Mouse (Mus musculus) v-Abl transformed pro-B cells (cell line): ENCODE measurements around the gene Rpia.

Experiments used
- in situ Hi-C, 2 experiments: fragments of 400-800 bp; cut with MboI; formaldehyde crosslinking; loops; one replicate each; pipeline ENCODE4 v1.15.1; 2025; ENCODE audit not compliant: unreplicated experiment in 2 of 2

Gene Rpia

GRCm38 (mm10) chr6:70760951-70761350 lies 31.1 kb downstream of the Rpia start:
- in situ Hi-C loops, result loop anchor here in 1 of 2 experiments (10.0 kb wide), 1 partner anchor 416 kb away; no protein-coding TSS in a partner anchor

- in situ Hi-C loops, result loop anchor here in 1 of 2 experiments (5.0 kb wide), 1 partner anchor 38 kb away; no protein-coding TSS in a partner anchor
These were observed 37.2 kb downstream of the Rpia start for GRCm38 (mm10) chr6:70754833-70755232.

GRCm38 (mm10) chr6:70752351-70752750 lies 39.7 kb downstream of the Rpia start:
- in situ Hi-C loops, result loop anchor here in 1 of 2 experiments (5.0 kb wide), 1 partner anchor 35 kb away; no protein-coding TSS in a partner anchor

GRCm38 (mm10) chr6:70751898-70752273 lies 40.1 kb downstream of the Rpia start:
- in situ Hi-C loops, result loop anchor here in 1 of 2 experiments (5.0 kb wide), 1 partner anchor 35 kb away; no protein-coding TSS in a partner anchor

GRCm38 (mm10) chr6:70751251-70751897 lies 40.7 kb downstream of the Rpia start:
- in situ Hi-C loops, result loop anchor here in 1 of 2 experiments (5.0 kb wide), 1 partner anchor 34 kb away; no protein-coding TSS in a partner anchor

GRCm38 (mm10) chr6:70749750-70750149 lies 42.3 kb downstream of the Rpia start:
- in situ Hi-C loops, result loop anchor here in 1 of 2 experiments (5.0 kb wide), 1 partner anchor 32 kb away; no protein-coding TSS in a partner anchor

GRCm38 (mm10) chr6:70747702-70748101 lies 44.3 kb downstream of the Rpia start:
- in situ Hi-C loops, result no loop called here

GRCm38 (mm10) chr6:70743902-70744301 lies 48.1 kb downstream of the Rpia start:
- in situ Hi-C loops, result no loop called here

- in situ Hi-C loops, result no loop called here
These were observed 49.2 kb downstream of the Rpia start for GRCm38 (mm10) chr6:70742833-70743232.

- in situ Hi-C loops, result no loop called here
These were observed 51.5 kb downstream of the Rpia start for GRCm38 (mm10) chr6:70740535-70740934.

- in situ Hi-C loops, result no loop called here
These were observed 52.6 kb downstream of the Rpia start for GRCm38 (mm10) chr6:70739456-70739855.

GRCm38 (mm10) chr6:70735528-70735927 lies 56.5 kb downstream of the Rpia start:
- in situ Hi-C loops, result no loop called here

GRCm38 (mm10) chr6:70730828-70731227 lies 61.2 kb downstream of the Rpia start:
- in situ Hi-C loops, result no loop called here

- in situ Hi-C loops, result no loop called here
These were observed 62.9 kb downstream of the Rpia start for GRCm38 (mm10) chr6:70729125-70729524.

GRCm38 (mm10) chr6:70727094-70727721 lies 64.8 kb downstream of the Rpia start:
- in situ Hi-C loops, result no loop called here

- in situ Hi-C loops, result no loop called here
These were observed 66.4 kb downstream of the Rpia start for GRCm38 (mm10) chr6:70725639-70726038.

- in situ Hi-C loops, result loop anchor here in 1 of 2 experiments (5.0 to 25.0 kb wide), 2 partner anchors 138 to 1212 kb away; no protein-coding TSS in a partner anchor
These were observed 67.3 kb downstream of the Rpia start for GRCm38 (mm10) chr6:70724722-70725121.

GRCm38 (mm10) chr6:70722298-70722697 lies 69.7 kb downstream of the Rpia start:
- in situ Hi-C loops, result loop anchor here in 1 of 2 experiments (5.0 to 25.0 kb wide), 2 partner anchors 140 to 1210 kb away; no protein-coding TSS in a partner anchor

GRCm38 (mm10) chr6:70718760-70719159 lies 73.3 kb downstream of the Rpia start:
- in situ Hi-C loops, result loop anchor here in 1 of 2 experiments (5.0 to 25.0 kb wide), 2 partner anchors 34 to 1206 kb away; no protein-coding TSS in a partner anchor

- in situ Hi-C loops, result loop anchor here in 1 of 2 experiments (5.0 to 25.0 kb wide), 2 partner anchors 34 to 1206 kb away; no protein-coding TSS in a partner anchor
These were observed 73.9 kb downstream of the Rpia start for GRCm38 (mm10) chr6:70718164-70718563.

GRCm38 (mm10) chr6:70716701-70717393 lies 75.2 kb downstream of the Rpia start:
- in situ Hi-C loops, result loop anchor here in 1 of 2 experiments (5.0 to 25.0 kb wide), 2 partner anchors 35 to 1205 kb away; no protein-coding TSS in a partner anchor
